Mouse (Mus musculus) spleen, adult 2 months (tissue): ENCODE measurements at regions not wholly inside any gene's neighbourhood (a gene's known extent, or its start where the extent isn't known, plus 50 kb on each side); places are given as distances from the start of the nearest gene placed in this dataset.

Experiments used
- CTCF ChIP-seq: fragments of 200-500 bp; IDR thresholded peaks from 2 replicates; pipeline ENCODE4 v1.5.1; 2011; ENCODE audit warnings: mild to moderate bottlenecking, inconsistent platforms; ENCODE audit not compliant: insufficient read depth, insufficient read length, insufficient replicate concordance; ENCODE audit errors: extremely low read depth
- POLR2A ChIP-seq: fragments of 200-500 bp; IDR thresholded peaks from 2 replicates; pipeline ENCODE4 v1.6.1; 2011; ENCODE audit warnings: low read depth, low read length, inconsistent platforms

DNA sequence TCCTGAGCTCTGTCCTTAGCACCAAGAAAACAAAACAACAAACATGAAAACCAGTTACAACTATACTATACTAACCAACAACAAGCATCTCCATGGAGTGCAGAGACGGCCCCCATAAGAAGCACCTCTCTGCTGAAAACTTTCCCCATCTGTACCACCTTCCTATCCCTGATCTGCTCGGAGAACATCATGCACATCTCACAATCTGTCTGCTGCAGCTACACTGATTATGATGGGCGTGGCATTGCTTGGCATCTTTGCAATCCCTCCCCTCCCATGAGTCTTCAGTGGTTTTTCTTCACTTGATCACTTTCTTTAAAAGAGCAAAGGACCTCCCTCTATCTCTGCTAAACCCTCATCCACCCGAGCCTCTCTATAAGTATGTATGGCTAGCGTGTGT is 55.5 kb upstream of the Lta4h start:
- TF ChIP-seq CTCF (no peak), POLR2A (no peak)
